Mouse (Mus musculus) kidney, embryonic 16.5 days (tissue): ENCODE data around the gene Prss57. TPM values are rescaled to one million over a fixed set of nuclear protein-coding genes. Genes with fewer than 3 reads are reported as not detected.

Experiments used
- ATAC-seq: fragments of 200-750 bp; cut with Nextera tagmentation; 2 replicates; pipeline ENCODE4 v1.8.0; 2017; ENCODE audit warnings: moderate TSS enrichment; ENCODE audit not compliant: low FRiP score, low TSS enrichment
- H3K27ac ChIP-seq: fragments of 300-500 bp; sonication (generic); 2 replicates; pipeline ENCODE4 v1.5.1; 2014; ENCODE audit warnings: low read length
- H3K27me3 ChIP-seq: fragments of 300-500 bp; sonication (generic); 2 replicates; pipeline ENCODE4 v1.6.1; 2014; ENCODE audit warnings: low read length, control low read depth, mixed read lengths; ENCODE audit not compliant: insufficient read depth
- H3K36me3 ChIP-seq: fragments of 300-500 bp; sonication (generic); 2 replicates; pipeline ENCODE4 v1.6.1; 2014; ENCODE audit warnings: low read length, control low read depth, mixed read lengths; ENCODE audit not compliant: insufficient read depth
- H3K4me1 ChIP-seq: fragments of 300-500 bp; sonication (generic); 2 replicates; pipeline ENCODE4 v1.6.1; 2014; ENCODE audit warnings: low read length, control low read depth, mixed read lengths; ENCODE audit not compliant: insufficient read depth
- H3K4me2 ChIP-seq: fragments of 300-500 bp; sonication (generic); replicated peaks from 2 replicates; pipeline ENCODE4 v1.6.1; 2014; ENCODE audit warnings: low read depth, low read length
- H3K4me3 ChIP-seq: fragments of 300-500 bp; sonication (generic); 2 replicates; pipeline ENCODE4 v1.5.1; 2014; ENCODE audit warnings: mild to moderate bottlenecking, low read length
- H3K9ac ChIP-seq: fragments of 300-500 bp; sonication (generic); replicated peaks from 2 replicates; pipeline ENCODE4 v1.6.1; 2014; ENCODE audit warnings: low read length
- H3K9me3 ChIP-seq: fragments of 300-500 bp; sonication (generic); 2 replicates; pipeline ENCODE4 v1.6.1; 2016; ENCODE audit warnings: low read length, control low read depth
- WGBS: fragments of 180-500 bp; shearing (Covaris S2); extraction: QIAGEN DNeasy Blood & Tissue Kit; methylation state at CpG from one replicate; pipeline ENCODE4 v1.1.7; 2014; 5-methylcytosine and 5-hydroxymethylcytosine counted together
- polyA plus RNA-seq: library from polyadenylated mRNA; unstranded; fragments of >200 nt; fragmentation: Nextera tagmentation; extraction: Ambion mirVana; gene quantifications from 2 replicates; pipeline ENCODE4 v1.2.1, GENCODE M21; 2015

Gene Prss57
- polyA plus RNA-seq, 1 experiment from 2014 or later: not detected

- no peak overlapping the region for H3K9ac ChIP-seq
- no peak overlapping the region for H3K27ac ChIP-seq
- H3K4me3 ChIP-seq: no peak overlapping the region
- H3K27me3 ChIP-seq: no peaks in the 10 kb centered on the region
- 52% methylated on average over 2 of the region's 2 CpGs for WGBS
- no peak for ATAC-seq
- H3K9me3 ChIP-seq: no peaks in the 10 kb centered on the region
- no peak overlapping the region for H3K4me2 ChIP-seq
- H3K4me1 ChIP-seq: peaks cover 11% of the 10 kb centered on the region
- H3K36me3 ChIP-seq: no peaks in the 10 kb centered on the region
Measured at GRCm38 (mm10) chr10:79789581-79789980, 1.2 kb downstream of the Prss57 start.

- Histone ChIP-seq H3K4me2 (no peak overlapping the region), H3K4me1 (peaks cover 7% of the 10 kb centered on the region), H3K27me3 (no peaks in the 10 kb centered on the region), H3K27ac (no peak overlapping the region), H3K9me3 (no peaks in the 10 kb centered on the region), H3K36me3 (no peaks in the 10 kb centered on the region), H3K4me3 (no peak overlapping the region), H3K9ac (no peak overlapping the region)
- 32% methylated on average over 7 of the region's 7 CpGs for WGBS
- ATAC-seq: no peak
Measured at GRCm38 (mm10) chr10:79788386-79789158, 2.2 kb downstream of the Prss57 start.

- WGBS: 42% methylated on average over 27 of the region's 27 CpGs
- H3K27ac ChIP-seq: no peak overlapping the region
Measured at GRCm38 (mm10) chr10:79783920-79784800, 6.6 kb downstream of the Prss57 start.

GRCm38 (mm10) chr10:79783050-79783449 lies 7.7 kb downstream of the Prss57 start:
- no peak for ATAC-seq
- H3K9ac ChIP-seq: no peak overlapping the region
- H3K36me3 ChIP-seq: no peaks in the 10 kb centered on the region
- WGBS: 57% methylated on average over 7 of the region's 7 CpGs
- no peak overlapping the region for H3K4me2 ChIP-seq
- H3K9me3 ChIP-seq: no peaks in the 10 kb centered on the region
- H3K4me1 ChIP-seq: peaks cover 29% of the 10 kb centered on the region
- no peak overlapping the region for H3K4me3 ChIP-seq
- H3K27me3 ChIP-seq: no peaks in the 10 kb centered on the region; the same call in 1 of the 2 replicates
- no peak overlapping the region for H3K27ac ChIP-seq

More at GRCm38 (mm10) chr10:79783920-79784800, 6.6 kb downstream of the Prss57 start:
- no peak for ATAC-seq
- Histone ChIP-seq H3K27me3 (no peaks in the 10 kb centered on the region; the same call in 1 of the 2 replicates), H3K4me2 (no peak overlapping the region), H3K4me1 (peaks cover 18% of the 10 kb centered on the region), H3K36me3 (no peaks in the 10 kb centered on the region), H3K9me3 (no peaks in the 10 kb centered on the region), H3K9ac (no peak overlapping the region), H3K4me3 (no peak overlapping the region)

- no peaks in the 10 kb centered on the region for H3K9me3 ChIP-seq
- WGBS: 50% methylated on average over 5 of the region's 5 CpGs
- ATAC-seq: no peak
- H3K27me3 ChIP-seq: no peaks in the 10 kb centered on the region; the same call in 1 of the 2 replicates
- no peak overlapping the region for H3K9ac ChIP-seq
- peaks cover 39% of the 10 kb centered on the region for H3K4me1 ChIP-seq
- H3K36me3 ChIP-seq: no peaks in the 10 kb centered on the region
- H3K27ac ChIP-seq: no peak overlapping the region
- H3K4me2 ChIP-seq: no peak overlapping the region
- H3K4me3 ChIP-seq: no peak overlapping the region
Measured at GRCm38 (mm10) chr10:79781956-79782355, 8.8 kb downstream of the Prss57 start.

- no peaks in the 10 kb centered on the region; the same call in none of the 2 replicates for H3K27me3 ChIP-seq
- peak overlapping the region; percentile 94 for H3K4me2 ChIP-seq
- H3K4me3 ChIP-seq: peak overlapping the region; percentile 55
- H3K4me1 ChIP-seq: peaks cover 42% of the 10 kb centered on the region
- H3K36me3 ChIP-seq: no peaks in the 10 kb centered on the region
- H3K9me3 ChIP-seq: no peaks in the 10 kb centered on the region
- ATAC-seq: no peak
- H3K27ac ChIP-seq: no peak overlapping the region
- 30% methylated on average over 21 of the region's 21 CpGs for whole genome bisulfite sequencing
- peak overlapping the region; percentile 17; the same call in 1 of the 2 replicates for H3K9ac ChIP-seq
Measured at GRCm38 (mm10) chr10:79781139-79781538, 9.6 kb downstream of the Prss57 start.

GRCm38 (mm10) chr10:79780664-79781015 lies 10.1 kb downstream of the Prss57 start:
- Histone ChIP-seq H3K9ac (peak overlapping the region; percentile 48; the same call in 1 of the 2 replicates), H3K27ac (peak overlapping the region; percentile 70), H3K4me2 (peak overlapping the region; percentile 94), H3K4me3 (peak overlapping the region; percentile 55), H3K4me1 (peaks cover 42% of the 10 kb centered on the region), H3K9me3 (no peaks in the 10 kb centered on the region), H3K27me3 (no peaks in the 10 kb centered on the region; the same call in none of the 2 replicates), H3K36me3 (no peaks in the 10 kb centered on the region)
- under 1% methylated on average over 13 of the region's 13 CpGs for WGBS
- ATAC-seq: no peak; the same call in none of the 2 replicates

- peak; percentile 92 for ATAC-seq
- H3K4me3 ChIP-seq: peak overlapping the region; percentile 55
- H3K27ac ChIP-seq: peak overlapping the region; percentile 70
- peaks cover 2% of the 10 kb centered on the region; the same call in 1 of the 2 replicates for H3K9me3 ChIP-seq
- no peaks in the 10 kb centered on the region for H3K36me3 ChIP-seq
- peak overlapping the region; percentile 51; the same call in 1 of the 2 replicates for H3K9ac ChIP-seq
- H3K4me2 ChIP-seq: peak overlapping the region; percentile 94
- no peaks in the 10 kb centered on the region; the same call in none of the 2 replicates for H3K27me3 ChIP-seq
- WGBS: 1% methylated on average over 55 of the region's 55 CpGs
- peaks cover 42% of the 10 kb centered on the region for H3K4me1 ChIP-seq
Measured at GRCm38 (mm10) chr10:79779784-79780663, 10.7 kb downstream of the Prss57 start.

GRCm38 (mm10) chr10:79779193-79779592 lies 11.6 kb downstream of the Prss57 start:
- no peak overlapping the region for H3K4me3 ChIP-seq
- no peak overlapping the region; the same call in 1 of the 2 replicates for H3K4me2 ChIP-seq
- H3K4me1 ChIP-seq: peaks cover 42% of the 10 kb centered on the region
- peak overlapping the region; percentile 16; the same call in 1 of the 2 replicates for H3K27ac ChIP-seq
- 0 out of 2 replicates have a peak overlapping the region, but pooled peaks have one; percentile 13 for H3K9ac ChIP-seq
- 19% methylated on average over 2 of the region's 2 CpGs for WGBS
- no peaks in the 10 kb centered on the region; the same call in none of the 2 replicates for H3K27me3 ChIP-seq
- H3K36me3 ChIP-seq: no peaks in the 10 kb centered on the region
- H3K9me3 ChIP-seq: peaks cover 5% of the 10 kb centered on the region; the same call in 1 of the 2 replicates
- ATAC-seq: no peak
